Mouse (Mus musculus): ENCODE measurements around the gene Tmem104. TPM values are rescaled to one million over a fixed set of nuclear protein-coding genes. Genes with fewer than 3 reads are reported as not detected.

Gene Tmem104
- 1 to 10 TPM; 4.5 to 6.0 TPM for total RNA-seq (2021)
- long read RNA-seq, experiment 1, full-length matches to known transcripts: 1 of 4 reads
- long read RNA-seq, experiment 1, partial matches to known transcripts: 1 of 4 reads
- long read RNA-seq, experiment 1, other reads (novel, unspliced or antisense): 2 of 4 reads
- long read RNA-seq, experiment 2, full-length matches to known transcripts: 4 of 5 reads
- long read RNA-seq, experiment 2, partial matches to known transcripts: 1 of 5 reads
- long read RNA-seq, experiment 2, other reads (novel, unspliced or antisense): 0 of 5 reads

DNA sequence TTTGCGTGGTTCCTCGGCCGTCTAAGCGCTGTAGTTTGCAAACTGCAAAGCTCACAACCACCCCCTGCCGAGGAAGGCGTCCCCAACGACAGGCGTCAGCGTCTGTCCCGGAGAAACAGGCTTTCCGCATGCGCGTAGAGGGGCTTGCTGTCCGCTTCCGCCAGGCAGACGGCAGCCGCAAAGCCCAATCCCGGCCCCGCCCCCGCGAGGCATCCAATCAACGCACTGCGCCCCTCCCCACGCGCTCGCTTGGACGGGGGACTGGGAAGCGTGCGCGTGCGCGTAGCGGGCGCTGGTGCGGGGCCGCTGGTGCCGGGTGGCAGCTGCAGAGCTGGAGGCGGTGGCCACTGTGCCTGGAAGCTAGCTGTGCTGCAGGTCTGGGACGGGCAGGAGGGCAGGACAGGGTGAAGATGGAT lies at the start of gene Tmem104:
Gene Tmem104 (plus strand): TSS at position 264 of the 416 bp plus-strand sequence.
- DNase-seq: peak; percentile 97 to 100
- intact Hi-C loops (cut with DNase I): no loop called here

DNA sequence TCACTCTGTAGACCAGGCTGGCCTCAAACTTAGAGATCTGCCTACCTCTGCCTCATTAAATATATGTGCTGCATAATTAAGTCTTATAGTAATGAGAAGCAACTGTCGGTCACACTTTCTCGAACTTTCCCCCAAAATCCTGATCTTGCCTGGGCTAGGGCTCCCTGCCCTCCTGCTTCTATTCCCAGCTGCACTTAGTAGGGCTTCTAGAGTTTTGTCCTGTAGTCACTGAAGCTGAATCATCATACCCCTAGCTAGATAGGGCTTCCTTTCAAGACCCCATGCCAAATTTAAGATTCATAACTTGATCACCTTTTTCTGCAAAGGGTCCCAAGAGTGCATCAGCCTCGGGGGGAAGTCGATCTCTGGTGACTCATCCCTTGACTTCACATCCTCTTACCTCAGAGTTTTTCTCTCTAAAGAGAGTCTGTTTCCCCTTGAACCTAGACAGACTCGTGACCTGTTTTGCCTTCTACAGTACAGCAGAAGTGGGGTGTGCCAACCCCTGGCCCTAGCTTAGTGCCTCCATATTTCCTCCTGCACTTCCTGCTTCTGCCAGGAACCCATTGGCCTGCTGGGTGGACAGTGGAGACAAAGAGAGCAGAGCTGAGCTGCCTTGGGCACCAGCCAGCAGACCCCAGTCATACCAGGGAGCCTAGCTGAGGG lies 48.6 kb upstream of the Tmem104 start:
- no peak for DNase-seq
- intact Hi-C loops (cut with DNase I): no loop called here

DNA sequence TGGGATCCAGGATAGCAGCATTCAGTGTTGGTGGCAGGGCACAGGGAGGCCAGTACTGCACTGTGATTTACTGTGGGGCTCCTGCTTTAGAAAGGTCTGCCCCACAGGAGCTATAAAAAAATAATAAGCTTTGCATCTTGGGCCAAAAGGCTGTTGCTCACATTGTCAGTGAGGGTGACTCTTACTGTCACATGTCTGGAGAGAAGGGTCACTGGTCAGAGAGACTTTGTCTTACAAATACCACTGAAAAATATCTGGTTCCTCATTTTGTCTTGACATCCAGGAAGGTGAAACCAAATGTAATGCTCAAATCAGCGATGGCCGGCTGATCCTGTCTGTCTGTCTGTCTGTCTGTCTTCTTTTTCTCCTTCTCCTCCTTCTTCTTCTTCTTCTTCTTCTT lies 45.3 kb upstream of the Tmem104 start:
- intact Hi-C loops (cut with DNase I): no loop called here
- DNase-seq: no peak

DNA sequence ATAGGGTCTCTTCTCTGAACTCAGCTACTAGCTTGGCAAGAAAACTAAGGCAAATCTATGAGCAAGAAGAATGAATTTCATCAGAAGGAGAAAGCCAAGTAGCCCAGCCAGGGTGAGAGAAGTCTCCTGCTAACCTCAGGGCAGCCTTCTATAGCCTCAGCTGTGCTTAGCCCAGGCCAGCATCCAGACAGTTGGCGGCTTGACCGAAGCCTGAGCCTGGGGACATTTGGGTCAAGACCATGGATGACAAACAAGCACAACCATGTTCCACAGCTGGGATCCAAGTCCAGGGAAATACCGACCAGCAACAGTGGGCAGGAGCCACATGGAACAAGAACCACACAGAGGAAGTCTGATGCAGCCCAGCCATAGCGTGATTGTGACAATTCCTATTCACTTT lies 39.5 kb upstream of the Tmem104 start:
- DNase-seq: no peak
- intact Hi-C loops (cut with DNase I): no loop called here

DNA sequence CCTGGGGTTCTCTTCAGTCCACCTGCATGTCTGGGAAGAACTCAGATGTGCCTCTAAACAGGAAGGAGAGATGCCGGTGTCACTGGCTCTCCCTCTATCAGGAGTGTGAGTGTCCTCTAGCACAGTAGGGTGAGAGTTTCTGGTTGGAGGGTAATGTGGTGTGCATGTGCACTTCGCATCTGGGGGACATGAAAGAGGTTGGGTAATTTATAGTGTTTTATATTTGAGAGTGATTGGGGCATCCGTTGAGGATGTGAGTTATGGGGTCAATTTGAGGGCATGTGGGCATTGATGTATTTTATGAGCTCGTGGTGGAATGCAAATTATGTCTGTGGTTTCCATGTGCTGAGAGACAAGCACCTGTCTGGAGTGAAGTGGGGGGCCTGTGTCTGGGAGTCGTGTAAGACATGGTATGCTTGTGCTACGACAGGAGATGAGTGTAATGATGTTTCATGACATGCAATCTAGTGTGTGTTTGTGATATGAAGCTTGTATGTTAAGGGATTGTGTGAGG lies 36.5 kb upstream of the Tmem104 start:
- intact Hi-C loops (cut with DNase I): no loop called here

DNA sequence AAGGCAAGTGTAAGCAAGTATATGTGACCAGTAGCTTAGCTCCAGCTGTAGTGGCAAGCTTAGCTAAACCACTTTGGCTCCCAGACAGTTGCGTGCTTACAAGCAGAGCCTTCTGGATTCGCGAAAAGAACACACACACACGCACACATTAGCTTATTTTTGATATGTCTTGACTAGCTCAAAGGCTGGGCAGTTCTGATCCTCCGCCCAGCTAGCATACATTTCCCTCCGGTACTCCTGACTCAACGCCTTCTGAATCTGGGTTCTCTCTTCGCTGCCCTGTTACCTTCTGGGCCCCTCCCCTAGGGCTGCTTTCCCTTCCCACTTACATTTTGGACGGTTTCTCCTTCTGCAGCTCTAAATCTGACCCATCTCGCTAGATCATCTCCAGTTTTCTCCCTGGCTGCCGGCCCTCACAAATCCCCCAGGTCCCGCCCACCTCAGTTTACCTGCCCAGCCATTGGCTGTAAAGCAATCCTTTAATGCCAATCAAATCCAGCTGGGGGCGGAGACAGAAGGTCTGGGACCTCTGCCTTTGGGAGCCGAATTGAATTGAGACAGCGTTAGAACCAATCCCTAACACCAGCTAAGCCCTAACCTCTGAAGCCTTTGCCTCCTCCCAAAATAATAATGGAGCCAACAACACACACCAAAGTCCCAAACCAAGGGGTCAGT lies 35.4 kb upstream of the Tmem104 start:
- DNase-seq: no peak

More for the DNA sequence above, 36.5 kb upstream of the Tmem104 start:
- DNase-seq: no peak

DNA sequence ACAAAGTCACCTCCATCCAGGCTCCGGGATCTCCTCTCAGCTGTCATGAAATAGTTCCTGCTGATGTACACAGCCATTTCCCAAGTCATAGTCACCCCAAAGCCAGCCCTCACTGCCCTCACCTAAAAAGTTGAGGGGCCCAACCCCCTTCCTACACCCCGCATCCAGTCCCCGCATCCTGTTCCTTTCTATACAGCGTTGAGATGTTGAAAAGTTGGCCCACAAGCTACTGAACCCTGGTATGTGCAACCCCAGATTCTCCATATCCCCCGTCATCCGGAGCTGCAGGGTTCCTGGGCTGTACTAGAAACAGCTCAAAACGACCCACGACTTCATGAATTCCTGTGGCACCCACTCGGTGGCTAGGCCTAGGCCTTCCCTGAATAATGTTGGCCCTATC lies 34.2 kb upstream of the Tmem104 start:
- intact Hi-C loops (cut with DNase I): loop anchor here (1.0 kb wide), 1 partner anchor 70 kb away; no protein-coding TSS in a partner anchor
- no peak for DNase-seq

More for the DNA sequence above, 35.4 kb upstream of the Tmem104 start:
- intact Hi-C loops (cut with DNase I): no loop called here

DNA sequence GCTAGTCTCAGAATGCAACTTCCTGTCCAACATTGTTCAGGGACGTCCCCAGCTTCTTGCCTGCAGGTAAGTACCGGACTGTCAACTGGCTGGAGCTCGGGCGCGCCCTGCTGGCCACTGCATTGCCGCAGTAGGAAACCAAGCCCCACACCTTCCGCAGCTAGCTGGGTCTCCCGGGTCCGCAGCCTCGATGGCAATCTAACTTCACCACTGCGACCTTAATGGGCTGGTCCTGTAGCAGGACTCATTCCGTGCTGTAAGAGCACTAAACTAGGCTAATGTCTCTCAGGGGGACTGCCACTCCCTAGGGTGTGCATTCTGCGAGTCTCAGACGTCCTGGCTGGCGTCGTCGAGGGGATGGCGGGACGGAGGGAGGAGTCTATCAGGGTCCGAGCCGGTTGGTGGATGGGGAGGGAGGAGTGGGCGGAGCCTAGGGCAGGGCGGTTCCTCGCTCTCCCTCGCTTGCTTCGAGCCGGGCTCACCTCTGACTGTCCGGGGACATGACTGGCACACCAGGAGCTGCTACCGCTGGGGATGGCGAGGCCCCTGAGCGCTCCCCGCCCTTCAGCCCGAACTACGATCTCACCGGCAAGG lies 33.5 kb upstream of the Tmem104 start:
- intact Hi-C loops (cut with DNase I): loop anchor here (1.0 kb wide), 1 partner anchor 70 kb away; no protein-coding TSS in a partner anchor
- peak; percentile 60 to 66 for DNase-seq

DNA sequence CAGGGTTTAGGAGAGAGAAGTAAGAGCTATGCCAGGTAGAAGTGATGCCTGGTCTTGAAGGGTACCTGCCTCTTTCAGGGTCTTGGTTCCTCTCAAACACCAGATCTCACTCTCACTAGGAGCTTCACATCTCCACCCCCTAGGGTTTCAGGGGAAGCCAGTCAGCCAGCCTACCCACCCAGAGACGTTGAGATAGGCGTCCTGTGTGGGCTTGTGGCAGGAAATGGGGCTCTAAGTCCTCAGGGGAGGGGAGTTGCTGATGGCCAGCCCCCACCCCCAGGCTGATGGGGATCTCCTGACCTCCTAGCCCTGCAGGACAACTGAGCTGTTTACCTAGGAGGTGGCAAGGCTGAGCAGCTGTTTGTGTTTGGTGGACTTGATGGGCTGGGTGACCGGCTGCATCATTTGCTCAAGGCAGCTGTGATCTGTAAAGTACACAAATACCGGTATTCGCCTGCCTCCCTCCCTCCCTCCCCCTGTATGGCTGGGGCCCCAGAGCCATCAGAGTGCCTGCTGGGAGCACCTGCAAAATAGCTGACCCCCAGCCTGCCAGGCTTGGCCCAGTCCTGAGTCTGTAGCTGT lies 32.1 kb upstream of the Tmem104 start:
- no peak for DNase-seq
- intact Hi-C loops (cut with DNase I): no loop called here

DNA sequence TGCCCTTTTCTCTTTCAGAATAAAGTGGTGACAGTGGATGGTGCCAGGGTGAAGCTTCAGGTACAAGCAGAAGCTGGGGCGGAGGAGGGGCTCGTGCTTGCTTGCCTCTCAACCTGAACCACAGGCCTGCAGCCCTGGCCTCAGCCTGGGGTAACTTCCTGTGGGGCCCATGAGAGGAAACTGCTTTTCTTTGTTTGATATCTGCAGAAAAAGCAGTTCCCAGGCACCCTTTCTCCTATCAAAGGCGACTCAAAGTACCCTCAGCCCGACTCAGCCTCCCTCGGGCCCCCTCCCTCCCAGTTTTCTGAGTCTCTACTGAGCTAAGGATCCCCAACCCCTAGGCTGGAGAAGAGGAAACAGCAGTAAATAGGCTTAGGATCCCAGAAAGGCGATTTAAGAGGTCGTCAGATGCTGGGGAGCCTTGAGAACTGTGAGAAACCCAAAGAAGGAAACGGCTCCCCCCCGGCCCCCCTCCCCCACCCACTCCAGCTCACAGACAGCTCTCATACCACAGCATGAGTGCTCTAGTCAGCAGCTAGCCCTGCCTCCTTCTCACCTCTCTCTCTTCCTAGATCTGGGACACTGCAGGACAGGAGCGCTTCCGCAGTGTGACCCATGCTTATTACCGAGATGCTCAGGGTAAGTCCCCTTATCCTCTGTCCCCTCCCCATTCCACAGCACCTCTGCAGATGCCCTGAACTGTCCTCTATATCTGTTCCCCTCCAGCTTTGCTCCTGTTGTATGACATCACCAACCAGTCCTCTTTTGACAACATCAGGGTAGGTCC lies 29.2 kb upstream of the Tmem104 start:
- no peak for DNase-seq
- intact Hi-C loops (cut with DNase I): loop anchor here (2.0 kb wide), 1 partner anchor 113 kb away; no protein-coding TSS in a partner anchor

DNA sequence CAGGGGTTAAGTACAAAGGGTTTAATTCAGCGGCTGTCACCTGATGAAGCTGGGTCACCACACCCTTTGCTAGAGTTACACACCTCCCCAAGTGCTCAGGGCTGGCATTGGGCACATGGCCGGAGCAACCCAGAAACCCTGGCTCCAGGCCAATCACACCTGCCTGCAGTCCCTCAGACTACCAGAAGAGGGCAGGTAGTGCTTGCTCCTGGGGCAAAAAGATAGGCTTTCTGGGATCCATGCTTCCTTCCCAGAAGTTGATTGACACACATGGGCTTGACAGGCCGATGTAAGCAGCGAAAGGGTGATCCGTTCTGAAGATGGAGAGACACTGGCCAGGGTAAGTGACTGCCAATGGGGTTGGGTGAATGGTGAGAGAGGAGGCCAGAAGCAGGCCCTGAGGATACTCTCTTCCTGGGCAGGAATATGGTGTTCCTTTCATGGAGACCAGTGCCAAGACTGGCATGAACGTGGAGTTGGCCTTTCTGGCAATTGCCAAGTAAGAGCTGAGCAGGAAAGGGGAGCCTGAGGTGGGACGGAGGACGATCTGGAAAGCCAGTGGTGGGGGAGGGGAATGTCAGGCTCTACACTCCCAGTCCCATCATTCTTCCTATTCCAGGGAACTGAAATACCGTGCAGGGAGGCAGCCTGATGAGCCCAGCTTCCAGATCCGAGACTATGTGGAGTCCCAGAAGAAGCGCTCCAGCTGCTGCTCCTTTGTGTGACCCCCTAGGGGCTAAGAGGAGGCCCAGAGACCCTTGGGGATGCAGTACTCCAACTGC lies 27.1 kb upstream of the Tmem104 start:
- peak; percentile 67 to 82 for DNase-seq
- intact Hi-C loops (cut with DNase I): no loop called here

DNA sequence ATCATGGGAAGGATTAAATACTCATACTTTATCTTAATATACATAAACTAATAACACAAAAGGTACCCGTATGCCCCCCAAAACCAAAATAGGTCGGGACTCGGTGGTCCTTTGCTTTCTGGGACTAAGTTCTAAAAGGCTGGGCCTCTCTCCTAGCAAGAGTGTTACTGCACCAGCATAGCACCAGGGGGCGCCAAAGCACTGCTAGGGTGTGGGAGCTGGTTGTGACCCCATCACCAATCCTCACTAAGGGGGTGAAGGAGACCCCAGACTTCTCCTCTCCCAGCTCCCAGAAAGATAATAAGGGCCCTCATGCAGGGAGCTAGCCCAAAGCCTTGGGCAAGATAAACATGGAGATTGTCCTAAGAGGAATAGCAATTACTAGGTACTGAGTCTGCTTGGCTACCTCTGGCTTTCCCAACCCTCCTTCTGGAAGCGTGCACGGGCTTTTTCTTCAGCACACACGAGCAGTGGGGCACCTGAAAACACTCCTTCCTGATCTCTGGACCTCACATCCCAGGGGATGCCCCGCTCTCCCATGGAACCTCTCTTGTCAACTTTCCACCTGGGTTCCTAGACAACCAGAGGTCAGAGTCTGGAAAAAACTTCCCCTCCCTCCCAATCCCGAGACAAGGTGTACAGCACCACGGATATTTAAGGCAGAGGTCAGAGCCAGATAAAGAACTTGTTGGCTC lies 26.3 kb upstream of the Tmem104 start:
- peak; percentile 62 to 73 for DNase-seq
- intact Hi-C loops (cut with DNase I): loop anchor here (1.0 kb wide), 1 partner anchor 21 kb away; no protein-coding TSS in a partner anchor

DNA sequence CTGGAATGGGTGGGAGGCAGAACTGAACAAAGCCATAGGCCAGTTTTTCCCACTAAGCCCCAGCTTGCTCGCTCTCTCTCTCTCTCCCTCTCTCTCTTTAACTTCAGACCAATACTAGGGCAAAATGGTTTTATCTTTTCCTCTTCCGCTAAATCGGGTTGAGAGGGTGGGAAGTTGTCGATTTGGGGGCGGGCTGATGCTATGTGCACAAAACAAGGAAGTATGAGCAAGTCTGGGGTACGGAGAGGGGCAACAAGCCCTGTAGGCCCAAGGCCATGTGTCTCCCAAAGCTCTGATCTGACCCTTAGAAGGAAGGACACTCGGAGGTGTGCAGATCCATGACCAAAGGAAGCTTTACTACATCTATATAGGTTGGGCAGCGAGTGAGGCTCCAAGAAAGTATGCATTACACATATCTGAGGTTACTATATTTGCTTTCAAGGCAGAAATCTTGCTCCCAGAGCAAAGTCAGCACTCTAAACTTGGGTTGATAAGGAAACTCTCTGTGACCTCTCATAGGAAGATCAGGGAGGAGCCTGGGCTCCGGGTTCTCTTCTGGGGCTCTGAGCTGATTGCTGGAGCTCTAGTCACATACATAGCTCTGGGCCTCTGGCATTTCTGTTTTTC lies 25.6 kb upstream of the Tmem104 start:
- no peak for DNase-seq
- intact Hi-C loops (cut with DNase I): loop anchor here (1.0 kb wide), 1 partner anchor 21 kb away; no protein-coding TSS in a partner anchor

DNA sequence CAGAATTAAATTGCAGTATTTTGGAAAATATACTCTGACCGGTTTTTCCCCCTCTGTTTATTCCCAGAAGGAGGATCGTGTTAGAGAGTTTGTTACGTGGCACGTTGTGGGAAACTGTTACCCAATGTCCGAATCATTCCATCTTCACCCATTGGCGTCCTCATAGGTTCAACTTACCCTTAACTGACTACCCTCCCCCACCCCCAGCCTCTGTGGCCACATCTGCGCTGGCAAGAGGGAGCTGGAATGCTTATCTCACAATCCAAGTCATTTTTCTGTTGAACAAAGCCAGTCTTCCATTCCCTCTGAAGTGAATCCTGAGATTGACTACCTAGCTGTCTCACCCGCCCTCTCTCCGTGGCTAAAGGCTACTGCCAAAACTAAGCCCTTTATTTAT lies 25.1 kb upstream of the Tmem104 start:
- intact Hi-C loops (cut with DNase I): no loop called here
- DNase-seq: no peak

DNA sequence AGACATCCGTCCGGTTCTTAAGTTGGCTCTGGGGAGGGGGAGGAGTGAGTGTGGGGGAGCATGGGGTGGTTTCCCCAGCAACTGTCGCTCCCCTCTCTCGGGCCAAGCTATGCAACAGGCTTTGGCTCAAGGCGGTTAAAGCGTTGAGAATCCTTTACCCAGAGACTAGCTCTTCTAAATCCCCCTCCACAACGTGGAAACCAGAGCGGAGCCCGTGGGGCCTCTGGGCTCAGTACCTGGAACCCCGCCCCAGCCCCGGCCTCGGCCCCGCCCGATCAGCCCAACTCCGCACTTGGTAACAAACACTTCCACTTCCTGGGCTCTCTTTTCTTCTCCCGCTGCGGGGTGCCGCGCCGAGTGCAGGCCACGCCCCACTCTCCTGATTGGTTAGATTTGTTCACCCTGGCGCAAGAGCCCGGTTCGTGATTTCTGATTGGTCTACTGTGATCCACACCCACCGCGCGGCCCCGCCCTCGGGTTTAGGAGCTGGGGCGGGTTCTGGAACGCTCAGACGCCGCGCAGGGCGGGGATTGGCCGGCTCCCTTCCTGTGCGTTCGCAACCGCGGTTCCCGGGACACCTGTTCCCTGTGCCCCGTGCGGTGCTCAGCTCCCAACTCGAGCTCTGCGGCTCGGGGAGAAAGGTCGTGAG lies 24.3 kb upstream of the Tmem104 start, which contains the start of gene Slc9a3r1:
Gene Slc9a3r1 (plus strand): TSS at position 510 of the 649 bp plus-strand sequence.
- intact Hi-C loops (cut with DNase I): no loop called here
- DNase-seq: peak; percentile 97 to 99

DNA sequence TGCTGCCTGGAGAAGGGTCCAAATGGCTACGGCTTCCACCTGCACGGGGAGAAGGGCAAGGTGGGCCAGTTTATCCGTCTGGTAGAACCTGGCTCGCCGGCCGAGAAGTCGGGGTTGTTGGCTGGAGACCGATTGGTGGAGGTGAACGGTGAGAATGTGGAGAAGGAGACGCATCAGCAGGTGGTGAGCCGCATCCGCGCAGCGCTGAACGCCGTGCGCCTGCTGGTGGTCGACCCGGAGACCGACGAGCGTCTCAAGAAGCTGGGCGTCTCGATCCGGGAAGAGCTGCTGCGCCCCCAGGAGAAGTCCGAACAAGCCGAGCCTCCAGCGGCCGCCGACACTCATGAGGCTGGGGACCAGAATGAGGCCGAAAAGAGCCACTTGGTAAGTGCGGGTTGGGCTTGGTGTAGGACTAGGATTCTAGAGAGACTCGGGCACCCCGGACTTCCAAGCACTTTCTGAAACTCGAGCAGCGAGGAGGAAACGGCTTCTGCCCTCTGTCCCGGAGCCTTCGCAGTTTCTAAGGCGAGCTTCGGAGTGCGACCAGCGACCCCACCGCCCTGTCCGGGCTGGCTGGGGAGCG lies 23.6 kb upstream of the Tmem104 start:
- DNase-seq: no peak
- intact Hi-C loops (cut with DNase I): no loop called here
